Mouse (Mus musculus) midbrain, embryonic 11.5 days (tissue): ENCODE data around the gene Plk5. TPM values are rescaled to one million over a fixed set of nuclear protein-coding genes. Genes with fewer than 3 reads are reported as not detected.

Experiments
- ATAC-seq: fragments of 200-750 bp; cut with Nextera tagmentation; 2 replicates; pipeline ENCODE4 v1.8.0; 2017; ENCODE audit warnings: moderate TSS enrichment, moderate library complexity; ENCODE audit not compliant: low FRiP score
- DNase-seq: peaks from one replicate; pipeline ENCODE4 v3.0.0; 2015; ENCODE audit warnings: low spot score; ENCODE audit errors: missing footprints
- H3K27ac ChIP-seq: fragments of 300-500 bp; sonication (generic); 2 replicates; pipeline ENCODE4 v1.5.1; 2014; ENCODE audit warnings: low read depth, low read length
- H3K27me3 ChIP-seq: fragments of 300-500 bp; sonication (generic); 2 replicates; pipeline ENCODE4 v1.6.1; 2014; ENCODE audit warnings: mild to moderate bottlenecking, low read length, moderate library complexity, mixed read lengths; ENCODE audit not compliant: control insufficient read depth, insufficient read depth
- H3K36me3 ChIP-seq: fragments of 300-500 bp; sonication (generic); 2 replicates; pipeline ENCODE4 v1.6.1; 2014; ENCODE audit warnings: mild to moderate bottlenecking, low read length, moderate library complexity, mixed read lengths; ENCODE audit not compliant: control insufficient read depth, insufficient read depth
- H3K4me1 ChIP-seq: fragments of 300-500 bp; sonication (generic); 2 replicates; pipeline ENCODE4 v1.6.1; 2014; ENCODE audit warnings: low read length; ENCODE audit not compliant: control insufficient read depth, insufficient read depth
- H3K4me2 ChIP-seq: fragments of 300-500 bp; sonication (generic); 2 replicates; pipeline ENCODE4 v1.6.1; 2014; ENCODE audit warnings: mild to moderate bottlenecking, moderate library complexity
- H3K4me3 ChIP-seq: fragments of 300-500 bp; sonication (generic); 2 replicates; pipeline ENCODE4 v1.5.1; 2014; ENCODE audit warnings: low read depth, low read length
- H3K9ac ChIP-seq: fragments of 300-500 bp; sonication (generic); 2 replicates; pipeline ENCODE4 v1.6.1; 2014; ENCODE audit warnings: low read length
- H3K9me3 ChIP-seq: fragments of 300-500 bp; sonication (generic); 2 replicates; pipeline ENCODE4 v1.6.1; 2016; ENCODE audit warnings: low read length; ENCODE audit not compliant: control insufficient read depth
- WGBS: fragments of 180-500 bp; shearing (Covaris S2); extraction: QIAGEN DNeasy Blood & Tissue Kit; methylation state at CpG from one replicate; pipeline ENCODE4 v1.1.7; 2014; 5-methylcytosine and 5-hydroxymethylcytosine counted together
- polyA plus RNA-seq: library from polyadenylated mRNA; unstranded; fragments of >200 nt; fragmentation: Nextera tagmentation; extraction: Ambion mirVana; gene quantifications from 2 replicates; pipeline ENCODE4 v1.2.1, GENCODE M21; 2014

Gene Plk5
- polyA plus RNA-seq, 1 experiment from 2014 or later, result 0.05 TPM

DNA sequence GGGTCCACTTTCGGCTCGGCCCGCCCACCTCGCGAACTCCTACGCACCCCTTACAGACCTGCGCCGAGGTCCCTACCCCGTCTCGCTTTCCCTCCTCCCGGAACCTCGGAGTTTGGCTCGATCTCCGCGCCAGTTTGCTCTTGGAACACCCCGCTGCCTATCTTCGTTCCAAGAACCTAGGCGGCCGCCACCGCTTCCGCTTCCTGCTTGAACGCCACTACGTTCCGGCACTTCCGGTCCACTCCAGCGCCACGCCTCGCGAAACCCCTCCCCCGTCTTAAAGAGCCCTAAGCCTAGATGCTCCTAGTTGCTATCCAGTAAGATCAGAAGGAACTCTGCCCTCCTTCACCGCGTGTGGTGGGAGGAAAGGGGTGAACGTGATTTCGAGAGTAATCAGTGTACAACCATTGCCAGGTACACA is 35.9 kb upstream of the Plk5 start, which contains the start of gene 2310011J03Rik:
2310011J03Rik (minus strand) TSS at position 198 of the 421 bp plus-strand sequence.
- Histone ChIP-seq H3K27me3 (peaks cover 2% of the 10 kb centered on the region; the same call in 1 of the 2 replicates), H3K4me2 (peak within 1 kb of the TSS; percentile 90), H3K9ac (peak within 1 kb of the TSS; percentile 79), H3K4me3 (peak within 1 kb of the TSS; percentile 92), H3K9me3 (no peaks in the 10 kb centered on the region), H3K27ac (peak within 1 kb of the TSS; percentile 9; the same call in 1 of the 2 replicates), H3K4me1 (peaks cover 24% of the 10 kb centered on the region), H3K36me3 (no peaks in the 10 kb centered on the region; the same call in none of the 2 replicates)
- ATAC-seq (peak; percentile 56), DNase-seq (peak; percentile 98)
- WGBS, result under 1% methylated on average over 34 of the region's 34 CpGs

DNA sequence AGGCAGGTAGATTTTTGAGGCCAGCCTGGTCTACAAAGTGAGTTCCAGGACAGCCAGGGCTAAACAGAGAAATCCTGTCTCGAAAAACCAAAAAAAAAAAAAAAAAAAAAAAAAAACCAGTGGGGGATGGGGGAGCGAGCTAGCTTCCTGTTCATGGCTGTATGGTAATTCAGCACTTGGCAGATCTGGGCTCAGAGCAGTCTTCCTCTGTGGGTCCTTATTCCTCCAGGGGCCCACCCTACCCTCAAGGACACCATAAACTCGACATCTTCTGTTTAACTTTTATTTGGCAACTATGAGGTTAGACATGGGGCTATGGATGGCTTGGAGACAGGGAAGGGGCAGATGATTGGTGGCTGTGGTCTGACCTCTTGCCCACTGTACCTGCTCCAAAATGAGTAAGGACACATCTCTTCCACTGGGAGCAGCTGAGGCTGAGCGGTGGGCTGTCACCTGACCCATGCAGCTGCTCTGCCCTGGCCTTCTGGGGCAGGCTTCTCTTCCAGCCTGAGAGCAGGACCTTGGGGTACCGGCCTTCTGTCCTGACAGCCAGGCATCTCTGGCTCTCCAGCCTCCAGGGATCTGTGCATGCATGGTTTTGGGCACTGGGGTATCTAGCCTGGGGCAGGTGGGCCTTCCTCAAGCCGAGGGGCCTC is 35.1 kb upstream of the Plk5 start:
- Histone ChIP-seq H3K27ac (no peak overlapping the region), H3K36me3 (no peaks in the 10 kb centered on the region), H3K4me3 (no peak overlapping the region), H3K9ac (no peak overlapping the region), H3K4me2 (no peak overlapping the region), H3K4me1 (peaks cover 21% of the 10 kb centered on the region), H3K9me3 (no peaks in the 10 kb centered on the region), H3K27me3 (peaks cover 2% of the 10 kb centered on the region; the same call in 1 of the 2 replicates)
- WGBS, result 77% methylated on average over 6 of the region's 6 CpGs
- DNase-seq (no peak), ATAC-seq (no peak)

DNA sequence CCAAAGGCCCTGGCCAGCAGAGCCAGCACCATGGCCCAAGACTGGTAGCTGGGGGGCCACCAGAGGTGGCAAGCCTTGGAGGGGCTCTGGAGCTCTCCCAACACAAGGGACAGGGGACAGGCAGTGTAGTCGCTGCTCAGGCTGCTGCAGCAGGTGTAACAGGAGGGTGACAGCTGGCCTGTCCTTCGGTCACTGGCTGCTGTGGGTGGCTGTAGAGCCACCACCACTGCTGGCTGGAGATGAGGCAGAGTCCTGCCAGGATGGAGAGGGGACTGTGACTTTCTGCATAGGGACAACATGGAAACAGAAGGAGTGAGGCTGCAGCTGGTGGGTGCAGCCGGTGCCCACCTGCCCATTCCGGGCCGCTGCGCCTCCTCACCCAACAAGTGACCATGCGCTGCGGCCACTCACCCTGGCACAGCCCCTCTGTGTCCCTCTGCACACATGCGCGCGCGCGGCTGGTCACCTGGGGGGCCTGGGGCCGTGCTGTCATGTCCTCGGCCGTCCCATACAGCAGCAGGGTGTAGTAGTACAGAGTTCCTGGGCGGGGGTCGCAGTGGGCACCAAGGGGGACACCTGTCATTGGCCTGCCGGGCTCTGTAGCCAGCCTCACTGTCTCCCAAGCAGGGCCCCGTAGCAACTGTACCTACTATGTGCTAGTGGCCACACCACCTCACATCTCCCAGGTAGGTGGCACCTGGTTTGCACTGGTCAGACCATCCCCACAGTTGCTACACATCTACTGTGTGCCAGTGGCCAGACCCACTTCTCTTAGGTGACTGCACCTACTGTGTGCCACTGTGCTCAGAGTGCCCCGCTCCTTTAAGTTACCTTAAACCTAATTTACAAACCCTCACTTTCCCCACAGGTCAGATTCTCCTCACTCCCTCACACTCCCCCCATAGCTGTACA is 34.3 kb upstream of the Plk5 start:
- Histone ChIP-seq H3K4me1 (peaks cover 21% of the 10 kb centered on the region), H3K9ac (no peak overlapping the region), H3K27me3 (peaks cover 2% of the 10 kb centered on the region; the same call in 1 of the 2 replicates), H3K36me3 (no peaks in the 10 kb centered on the region), H3K9me3 (no peaks in the 10 kb centered on the region), H3K4me3 (0 out of 2 replicates have a peak overlapping the region, but pooled peaks have one; percentile 2), H3K27ac (no peak overlapping the region), H3K4me2 (no peak overlapping the region)
- ATAC-seq, result no peak
- 92% methylated on average over 21 of the region's 21 CpGs for WGBS
- DNase-seq, result no peak

DNA sequence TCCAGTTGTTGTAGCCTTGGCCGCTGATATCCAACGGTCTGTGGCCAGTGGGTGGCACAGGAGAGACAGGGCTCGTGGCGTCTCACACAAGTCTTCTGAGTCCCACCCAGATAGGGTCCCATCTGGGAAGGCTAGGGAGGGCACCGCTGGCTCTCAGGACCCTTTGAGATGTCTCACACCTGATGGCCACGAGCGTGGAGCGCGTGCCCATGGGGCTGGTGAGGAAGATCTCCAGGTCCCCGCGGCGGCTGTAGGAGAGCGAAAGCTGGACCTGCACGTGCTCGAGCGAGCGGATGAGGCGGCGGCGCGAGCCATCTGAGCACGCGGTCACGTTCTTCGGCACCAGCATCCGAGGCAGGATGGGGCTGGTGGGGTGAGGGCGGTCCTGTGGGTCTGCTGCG is 33.4 kb upstream of the Plk5 start:
- Histone ChIP-seq H3K4me2 (peak overlapping the region; percentile 62), H3K27ac (no peak overlapping the region), H3K9me3 (no peaks in the 10 kb centered on the region), H3K27me3 (peaks cover 2% of the 10 kb centered on the region; the same call in 1 of the 2 replicates), H3K4me3 (peak overlapping the region; percentile 33), H3K9ac (peak overlapping the region; percentile 21), H3K4me1 (peaks cover 21% of the 10 kb centered on the region), H3K36me3 (no peaks in the 10 kb centered on the region)
- WGBS, result 8% methylated on average over 28 of the region's 28 CpGs
- ATAC-seq (no peak), DNase-seq (peak; percentile 88)

DNA sequence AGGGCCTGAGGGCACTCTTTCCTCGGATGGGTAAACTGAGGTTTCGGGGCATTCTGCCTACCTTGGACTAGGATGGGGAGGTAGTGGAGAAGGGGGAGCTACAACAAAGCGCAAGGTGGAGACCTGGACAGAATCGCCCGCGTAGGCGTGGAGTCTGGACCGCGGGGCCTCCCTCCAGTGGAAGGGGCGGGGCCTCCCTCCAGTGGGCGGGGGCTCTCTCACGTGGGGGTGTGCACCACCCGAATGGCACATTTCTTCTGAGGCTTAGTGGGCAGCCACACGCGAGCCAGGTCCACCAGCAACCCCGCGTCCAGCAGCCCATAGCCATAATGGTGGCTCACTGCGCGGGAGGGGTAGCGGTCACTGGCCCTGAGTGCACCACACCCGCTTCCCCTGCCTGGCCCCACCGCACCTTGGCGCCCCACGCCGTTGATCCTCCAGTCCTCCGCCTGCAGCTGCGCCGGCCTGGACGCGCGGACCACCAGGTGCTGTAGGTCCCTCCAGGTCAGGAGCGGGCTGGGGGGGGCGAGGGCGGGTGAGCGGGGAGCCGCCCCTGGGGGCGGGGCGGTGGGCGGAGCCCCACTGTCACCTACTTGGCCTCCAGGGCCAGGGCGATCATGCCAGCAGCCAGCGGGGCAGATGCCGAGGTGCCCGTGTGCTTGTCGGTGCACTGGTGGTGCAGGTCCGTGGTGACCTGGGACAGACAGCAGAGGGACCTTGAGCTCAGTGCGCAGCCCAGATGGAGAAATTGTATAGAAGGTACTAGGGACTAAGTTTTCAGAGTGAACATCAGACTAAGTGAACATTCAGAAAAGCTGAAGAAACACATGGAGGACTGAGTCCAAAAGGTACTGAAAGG is 32.8 kb upstream of the Plk5 start:
- peak; percentile 92 for DNase-seq
- H3K27ac ChIP-seq, result no peak overlapping the region
- peaks cover 21% of the 10 kb centered on the region for H3K4me1 ChIP-seq
- ATAC-seq, result peak; percentile 33
- peak overlapping the region; percentile 21 for H3K9ac ChIP-seq
- H3K4me2 ChIP-seq, result peak overlapping the region; percentile 62
- H3K27me3 ChIP-seq, result peaks cover 2% of the 10 kb centered on the region; the same call in 1 of the 2 replicates
- H3K4me3 ChIP-seq, result peak overlapping the region; percentile 33
- H3K9me3 ChIP-seq, result no peaks in the 10 kb centered on the region
- no peaks in the 10 kb centered on the region for H3K36me3 ChIP-seq
- WGBS, result under 1% methylated on average over 40 of the region's 46 CpGs

DNA sequence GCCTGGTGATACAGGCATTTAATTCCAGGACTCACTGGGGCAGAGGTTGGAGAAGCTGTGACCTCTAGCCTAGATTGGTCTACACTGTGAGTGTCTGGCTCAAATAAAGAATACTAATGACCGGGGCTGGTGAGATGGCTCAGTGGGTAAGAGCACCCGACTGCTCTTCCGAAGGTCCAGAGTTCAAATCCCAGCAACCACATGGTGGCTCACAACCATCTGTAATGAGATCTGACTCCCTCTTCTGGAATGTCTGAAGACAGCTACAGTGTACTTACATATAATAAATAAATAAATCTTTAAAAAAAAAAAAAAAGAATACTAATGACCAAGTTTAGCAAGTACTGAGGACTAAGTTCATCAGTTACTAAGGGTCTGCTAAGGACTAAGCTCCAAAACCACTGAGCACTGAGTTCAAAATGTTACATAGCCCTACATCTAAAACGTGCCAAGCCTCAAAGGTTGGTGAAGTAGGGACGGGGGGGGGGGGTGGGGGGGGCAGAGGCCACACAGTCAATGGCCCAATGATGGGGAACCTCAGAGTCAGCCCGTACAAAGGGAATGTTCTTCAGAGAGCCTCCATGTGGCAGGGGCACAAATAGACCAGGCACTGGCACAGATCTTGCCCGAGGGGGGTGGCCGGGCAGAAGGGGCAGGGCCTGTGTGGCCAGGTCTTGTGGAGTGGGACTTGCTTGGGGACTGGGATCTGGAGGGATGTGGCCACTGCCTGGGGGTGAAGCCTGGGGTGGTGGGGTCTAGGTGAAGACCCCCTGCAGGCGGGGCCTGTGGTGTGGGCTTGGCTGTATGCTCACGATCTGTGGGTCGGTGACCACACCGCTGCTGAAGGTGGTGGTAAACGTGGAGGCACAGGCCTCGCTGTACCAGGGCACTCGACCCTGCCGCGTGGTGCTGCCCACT is 31.9 kb upstream of the Plk5 start:
- Histone ChIP-seq H3K36me3 (no peaks in the 10 kb centered on the region), H3K9me3 (no peaks in the 10 kb centered on the region), H3K4me2 (peak overlapping the region; percentile 62; the same call in 1 of the 2 replicates), H3K9ac (no peak overlapping the region), H3K4me3 (no peak overlapping the region), H3K27ac (no peak overlapping the region), H3K27me3 (peaks cover 2% of the 10 kb centered on the region; the same call in 1 of the 2 replicates), H3K4me1 (peaks cover 23% of the 10 kb centered on the region)
- 80% methylated on average over 17 of the region's 17 CpGs for WGBS
- ATAC-seq (no peak), DNase-seq (no peak)

DNA sequence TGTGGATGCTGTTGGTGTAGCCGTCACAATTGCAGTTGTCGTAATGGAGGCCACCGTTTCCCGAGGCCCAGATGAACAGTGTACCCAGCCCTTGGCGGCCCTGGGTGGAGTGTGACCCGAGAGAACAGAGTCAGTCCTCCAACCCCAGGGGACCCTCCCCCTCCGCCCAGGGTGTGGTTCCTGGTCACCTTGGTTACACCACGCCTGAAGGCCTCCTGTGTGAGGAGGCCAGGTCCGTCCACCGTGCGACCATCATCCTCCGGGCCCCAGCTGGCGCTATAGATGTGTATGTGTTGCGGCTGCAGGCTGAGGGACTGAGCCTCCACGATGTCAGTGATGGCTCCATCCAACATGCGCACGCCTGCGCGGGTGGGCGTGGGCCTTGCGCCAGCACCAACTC is 31.2 kb upstream of the Plk5 start:
- Histone ChIP-seq H3K36me3 (no peaks in the 10 kb centered on the region), H3K4me3 (no peak overlapping the region), H3K4me1 (peaks cover 17% of the 10 kb centered on the region), H3K27me3 (peaks cover 2% of the 10 kb centered on the region; the same call in 1 of the 2 replicates), H3K9me3 (no peaks in the 10 kb centered on the region), H3K27ac (no peak overlapping the region), H3K9ac (no peak overlapping the region), H3K4me2 (no peak overlapping the region)
- no peak for DNase-seq
- 81% methylated on average over 21 of the region's 21 CpGs for WGBS
- ATAC-seq, result no peak
